Mouse (Mus musculus): ENCODE results near the gene Lclat1. TPM values are rescaled to one million over a fixed set of nuclear protein-coding genes. Genes with fewer than 3 reads are reported as not detected.

Gene Lclat1
- polyA plus RNA-seq, 1 experiment from 2014 or later: 23.8 TPM

DNA sequence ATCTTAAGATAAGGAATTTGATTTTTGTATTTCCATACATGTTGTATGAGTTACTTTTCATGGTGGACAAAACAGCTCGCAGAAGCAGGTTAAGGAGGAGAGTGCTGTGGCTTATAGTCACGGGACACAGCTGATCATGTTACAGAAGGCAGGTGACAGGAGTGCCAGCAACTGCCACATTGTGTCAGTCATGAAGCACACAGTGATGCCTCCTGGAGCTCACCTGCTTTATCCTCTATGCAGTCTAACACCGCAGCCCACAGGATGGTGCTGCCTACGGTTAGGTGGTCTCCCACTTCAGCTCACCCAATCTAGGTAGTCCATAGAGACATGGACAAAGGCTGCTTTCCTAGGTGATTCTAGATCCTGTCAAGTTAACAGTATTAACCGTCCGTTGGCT is 11.4 kb downstream of the Lclat1 start:
- WGBS: 93% methylated on average over 6 of the region's 6 CpGs
- no peak for ATAC-seq (ENCODE audit: low read depth)
- Histone ChIP-seq H3K4me2 (ENCODE audit: low read depth, low read length) (no peak overlapping the region), H3K36me3 (ENCODE audit: control insufficient read depth, insufficient read depth, low read length) (no peaks in the 10 kb centered on the region), H3K9ac (replicated peaks; ENCODE audit: low read depth, low read length) (no peak overlapping the region), H3K4me1 (ENCODE audit: control insufficient read depth, insufficient read depth, low read length) (no peaks in the 10 kb centered on the region), H3K27ac (ENCODE audit: low read depth, low read length) (no peak overlapping the region), H3K27me3 (ENCODE audit: control insufficient read depth, insufficient read depth, low read length) (no peaks in the 10 kb centered on the region), H3K4me3 (ENCODE audit: low read depth, low read length) (no peak overlapping the region), H3K9me3 (ENCODE audit: control insufficient read depth, low read length) (no peaks in the 10 kb centered on the region)

DNA sequence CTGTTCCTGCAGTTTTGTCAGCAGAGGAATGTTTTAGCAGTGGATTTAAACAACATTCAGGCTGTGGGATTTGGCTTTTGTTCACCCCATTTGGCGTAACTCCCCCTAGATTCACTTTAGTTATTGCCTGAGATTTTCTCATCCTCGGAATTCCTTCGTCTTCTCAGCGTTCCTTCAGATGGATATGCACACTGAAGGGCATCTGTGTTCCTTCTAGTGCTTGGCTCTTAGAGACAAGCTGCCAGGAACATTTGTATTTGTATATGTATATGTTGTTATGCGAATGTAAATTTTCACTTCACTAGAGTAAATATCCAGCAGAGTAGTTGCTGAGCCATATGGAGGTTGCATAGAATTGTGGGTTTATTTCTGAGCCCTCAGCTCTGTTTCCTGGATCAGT is 12.8 kb downstream of the Lclat1 start:
- H3K36me3 ChIP-seq (ENCODE audit: control insufficient read depth, insufficient read depth, low read length): no peaks in the 10 kb centered on the region
- ATAC-seq (ENCODE audit: low read depth): no peak
- H3K4me1 ChIP-seq (ENCODE audit: control insufficient read depth, insufficient read depth, low read length): no peaks in the 10 kb centered on the region
- no peak overlapping the region for H3K9ac ChIP-seq (replicated peaks; ENCODE audit: low read depth, low read length)
- H3K27me3 ChIP-seq (ENCODE audit: control insufficient read depth, insufficient read depth, low read length): no peaks in the 10 kb centered on the region
- WGBS: 84% methylated on average over 5 of the region's 5 CpGs
- no peak overlapping the region for H3K27ac ChIP-seq (ENCODE audit: low read depth, low read length)
- H3K4me2 ChIP-seq (ENCODE audit: low read depth, low read length): no peak overlapping the region
- H3K4me3 ChIP-seq (ENCODE audit: low read depth, low read length): no peak overlapping the region
- H3K9me3 ChIP-seq (ENCODE audit: control insufficient read depth, low read length): no peaks in the 10 kb centered on the region

DNA sequence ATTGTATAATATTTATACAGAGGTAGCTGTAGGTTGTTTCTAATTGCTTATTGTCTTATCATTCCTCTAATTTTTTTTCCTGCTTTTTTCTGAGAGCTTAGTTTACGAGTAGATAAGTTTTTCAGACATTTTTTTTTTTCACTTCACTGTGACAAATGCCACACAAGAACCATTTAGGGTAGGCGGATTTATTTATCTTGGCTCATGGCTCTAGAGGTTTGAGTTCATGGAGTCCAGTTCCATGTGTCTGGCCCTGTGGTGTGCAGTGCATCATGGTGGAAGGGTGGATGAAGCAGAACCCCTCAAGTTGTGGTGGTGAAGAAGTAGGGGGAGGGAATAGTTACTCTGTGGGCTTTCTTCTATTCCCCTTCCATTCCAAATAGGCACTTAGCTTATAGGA is 13.9 kb downstream of the Lclat1 start:
- Histone ChIP-seq H3K4me1 (ENCODE audit: control insufficient read depth, insufficient read depth, low read length) (no peaks in the 10 kb centered on the region), H3K27me3 (ENCODE audit: control insufficient read depth, insufficient read depth, low read length) (no peaks in the 10 kb centered on the region), H3K9ac (replicated peaks; ENCODE audit: low read depth, low read length) (no peak overlapping the region), H3K4me2 (ENCODE audit: low read depth, low read length) (no peak overlapping the region), H3K4me3 (ENCODE audit: low read depth, low read length) (no peak overlapping the region), H3K27ac (ENCODE audit: low read depth, low read length) (no peak overlapping the region), H3K9me3 (ENCODE audit: control insufficient read depth, low read length) (no peaks in the 10 kb centered on the region), H3K36me3 (ENCODE audit: control insufficient read depth, insufficient read depth, low read length) (no peaks in the 10 kb centered on the region)
- WGBS: 89% methylated on average over 2 of the region's 2 CpGs
- ATAC-seq (ENCODE audit: low read depth): no peak

DNA sequence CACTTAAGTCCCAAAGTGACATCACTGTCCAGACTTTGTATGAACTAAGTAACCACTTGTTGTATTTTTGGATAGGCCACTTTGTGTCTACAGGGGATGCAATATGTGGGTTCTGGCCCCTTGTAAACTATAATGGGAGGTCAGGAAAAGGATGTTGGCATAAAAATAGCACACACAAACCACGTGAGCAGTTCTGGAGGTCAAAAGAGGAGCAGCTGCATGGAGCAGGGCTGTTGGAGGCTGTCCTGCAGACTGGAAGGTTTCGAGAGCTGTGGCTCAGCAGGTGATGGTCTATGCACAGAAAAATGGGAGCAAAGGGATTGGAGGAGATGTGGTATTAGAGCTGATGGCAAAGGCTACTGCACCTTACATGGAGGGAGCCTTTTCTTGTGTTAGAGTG is 18.6 kb downstream of the Lclat1 start:
- Histone ChIP-seq H3K4me2 (ENCODE audit: low read depth, low read length) (no peak overlapping the region), H3K9me3 (ENCODE audit: control insufficient read depth, low read length) (no peaks in the 10 kb centered on the region), H3K36me3 (ENCODE audit: control insufficient read depth, insufficient read depth, low read length) (no peaks in the 10 kb centered on the region), H3K9ac (replicated peaks; ENCODE audit: low read depth, low read length) (no peak overlapping the region), H3K27ac (ENCODE audit: low read depth, low read length) (no peak overlapping the region), H3K4me3 (ENCODE audit: low read depth, low read length) (no peak overlapping the region), H3K27me3 (ENCODE audit: control insufficient read depth, insufficient read depth, low read length) (no peaks in the 10 kb centered on the region), H3K4me1 (ENCODE audit: control insufficient read depth, insufficient read depth, low read length) (no peaks in the 10 kb centered on the region)
- ATAC-seq (ENCODE audit: low read depth): no peak
- 83% methylated on average over 2 of the region's 2 CpGs for WGBS

DNA sequence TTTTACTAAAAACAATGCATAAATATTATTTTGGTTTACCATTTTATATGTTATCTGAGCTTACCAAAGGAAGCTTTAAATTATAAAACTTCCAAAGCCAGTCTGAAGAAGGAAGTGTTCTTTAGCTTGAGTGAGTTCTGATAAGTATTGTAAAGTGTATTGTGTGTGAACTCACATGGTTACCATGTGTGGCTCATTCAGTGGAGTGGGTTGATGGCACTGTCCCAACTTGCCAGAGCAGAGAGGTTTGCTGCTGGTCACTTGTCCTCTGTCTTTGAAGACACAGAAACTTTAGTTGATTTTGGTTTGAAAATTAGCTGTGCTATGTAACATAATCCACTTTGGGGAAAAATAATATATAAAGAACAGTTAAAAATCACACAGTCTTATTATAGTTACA is 19.1 kb downstream of the Lclat1 start:
- no peak for ATAC-seq (ENCODE audit: low read depth)
- Histone ChIP-seq H3K36me3 (ENCODE audit: control insufficient read depth, insufficient read depth, low read length) (no peaks in the 10 kb centered on the region), H3K4me1 (ENCODE audit: control insufficient read depth, insufficient read depth, low read length) (no peaks in the 10 kb centered on the region), H3K9ac (replicated peaks; ENCODE audit: low read depth, low read length) (no peak overlapping the region), H3K27me3 (ENCODE audit: control insufficient read depth, insufficient read depth, low read length) (no peaks in the 10 kb centered on the region), H3K4me3 (ENCODE audit: low read depth, low read length) (no peak overlapping the region), H3K4me2 (ENCODE audit: low read depth, low read length) (no peak overlapping the region), H3K9me3 (ENCODE audit: control insufficient read depth, low read length) (no peaks in the 10 kb centered on the region), H3K27ac (ENCODE audit: low read depth, low read length) (no peak overlapping the region)

DNA sequence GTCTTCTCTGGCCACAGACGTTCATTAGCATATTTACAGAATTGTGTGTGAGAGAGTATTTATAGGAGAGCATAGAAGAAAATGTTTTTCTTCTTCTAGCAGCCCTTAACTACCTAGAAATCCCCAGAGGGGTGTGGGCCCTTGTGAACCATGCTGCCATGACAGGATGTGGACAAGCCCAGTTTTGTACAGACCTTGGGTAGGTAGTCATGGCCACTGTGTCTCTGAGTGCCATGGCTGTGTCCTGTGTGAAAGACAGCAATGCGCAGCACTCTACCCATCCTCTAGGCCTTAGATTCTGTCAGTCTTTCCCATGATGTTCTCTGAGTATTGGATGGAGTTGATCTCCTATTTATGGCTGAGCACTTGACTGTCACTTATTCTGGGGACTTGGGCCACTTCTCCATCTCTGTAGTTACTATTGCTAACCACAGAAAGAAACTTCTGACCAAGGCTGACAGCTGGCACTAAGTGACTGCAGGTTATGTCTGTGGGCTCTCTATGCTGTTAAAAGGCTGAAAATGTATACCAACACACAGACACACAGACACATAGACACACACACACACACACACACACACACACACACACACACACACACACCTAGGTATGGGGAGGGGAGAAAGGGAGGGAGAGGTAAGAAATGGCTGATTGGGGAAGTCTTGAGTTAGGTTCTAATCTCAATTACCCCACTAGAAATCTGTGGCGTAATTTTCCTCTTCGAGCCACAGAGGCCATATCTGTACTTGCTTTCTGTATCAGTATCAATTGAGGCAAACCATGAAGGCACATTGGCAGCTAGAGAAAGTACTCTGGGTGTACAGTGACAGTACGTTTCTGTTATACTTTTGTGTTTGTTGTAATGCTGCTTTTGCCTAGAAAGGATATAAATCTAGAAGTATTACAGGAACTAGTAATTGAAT is 29.0 kb downstream of the Lclat1 start:
- Histone ChIP-seq H3K9ac (replicated peaks; ENCODE audit: low read depth, low read length) (no peak overlapping the region), H3K27me3 (ENCODE audit: control insufficient read depth, insufficient read depth, low read length) (no peaks in the 10 kb centered on the region), H3K36me3 (ENCODE audit: control insufficient read depth, insufficient read depth, low read length) (no peaks in the 10 kb centered on the region), H3K9me3 (ENCODE audit: control insufficient read depth, low read length) (no peaks in the 10 kb centered on the region), H3K4me3 (ENCODE audit: low read depth, low read length) (no peak overlapping the region), H3K4me2 (ENCODE audit: low read depth, low read length) (no peak overlapping the region), H3K4me1 (ENCODE audit: control insufficient read depth, insufficient read depth, low read length) (no peaks in the 10 kb centered on the region), H3K27ac (ENCODE audit: low read depth, low read length) (no peak overlapping the region)
- ATAC-seq (ENCODE audit: low read depth): no peak
- WGBS: 92% methylated on average over 5 of the region's 5 CpGs

DNA sequence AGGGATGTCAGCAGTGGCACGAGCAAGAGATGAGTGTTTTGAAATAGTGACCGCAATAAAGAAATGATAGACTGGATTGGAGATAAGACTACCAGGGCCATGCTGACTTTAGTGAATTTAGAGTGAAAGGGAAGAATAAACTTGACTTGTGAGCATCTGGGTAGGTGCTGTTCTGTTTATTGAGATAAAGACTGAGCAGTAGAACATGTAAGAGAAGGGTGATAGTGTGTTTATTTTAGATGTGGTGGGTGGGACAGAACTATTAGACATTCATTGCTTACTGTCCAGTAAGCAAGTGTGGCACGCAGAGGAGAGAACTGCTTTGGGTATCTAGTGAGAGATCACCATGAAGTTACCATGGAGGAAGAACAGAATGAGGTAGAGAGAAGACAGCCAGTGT is 30.4 kb downstream of the Lclat1 start:
- WGBS: 96% methylated on average over 3 of the region's 3 CpGs
- H3K4me3 ChIP-seq (ENCODE audit: low read depth, low read length): no peak overlapping the region
- no peak overlapping the region for H3K27ac ChIP-seq (ENCODE audit: low read depth, low read length)
- no peaks in the 10 kb centered on the region for H3K4me1 ChIP-seq (ENCODE audit: control insufficient read depth, insufficient read depth, low read length)
- H3K36me3 ChIP-seq (ENCODE audit: control insufficient read depth, insufficient read depth, low read length): no peaks in the 10 kb centered on the region
- no peaks in the 10 kb centered on the region for H3K9me3 ChIP-seq (ENCODE audit: control insufficient read depth, low read length)
- no peak for ATAC-seq (ENCODE audit: low read depth)
- no peaks in the 10 kb centered on the region for H3K27me3 ChIP-seq (ENCODE audit: control insufficient read depth, insufficient read depth, low read length)
- no peak overlapping the region for H3K9ac ChIP-seq (replicated peaks; ENCODE audit: low read depth, low read length)
- H3K4me2 ChIP-seq (ENCODE audit: low read depth, low read length): no peak overlapping the region

DNA sequence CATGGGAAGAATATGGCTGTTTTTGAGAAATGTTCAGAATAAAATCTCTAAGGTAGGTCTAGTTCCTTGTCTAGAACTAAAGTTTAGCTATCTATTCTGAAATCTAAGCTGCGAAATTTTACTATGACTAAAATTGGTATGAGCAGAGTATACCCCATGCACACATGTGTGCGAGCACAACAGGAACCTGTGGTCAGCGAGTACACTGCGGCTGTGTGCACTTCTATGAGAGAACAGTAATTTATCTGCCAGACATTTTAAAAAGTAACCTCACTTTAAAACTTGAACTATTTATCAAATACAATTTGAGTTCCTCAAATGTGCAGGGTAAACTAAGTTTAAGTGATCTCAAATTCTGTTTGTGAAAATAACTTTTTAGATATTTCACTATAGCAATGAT is 34.2 kb downstream of the Lclat1 start:
- H3K27ac ChIP-seq (ENCODE audit: low read depth, low read length): no peak overlapping the region
- H3K4me1 ChIP-seq (ENCODE audit: control insufficient read depth, insufficient read depth, low read length): no peaks in the 10 kb centered on the region
- H3K9ac ChIP-seq (replicated peaks; ENCODE audit: low read depth, low read length): no peak overlapping the region
- 96% methylated on average over 4 of the region's 4 CpGs for WGBS
- no peak overlapping the region for H3K4me3 ChIP-seq (ENCODE audit: low read depth, low read length)
- no peaks in the 10 kb centered on the region for H3K27me3 ChIP-seq (ENCODE audit: control insufficient read depth, insufficient read depth, low read length)
- H3K4me2 ChIP-seq (ENCODE audit: low read depth, low read length): no peak overlapping the region
- no peaks in the 10 kb centered on the region for H3K36me3 ChIP-seq (ENCODE audit: control insufficient read depth, insufficient read depth, low read length)
- H3K9me3 ChIP-seq (ENCODE audit: control insufficient read depth, low read length): no peaks in the 10 kb centered on the region
- ATAC-seq (ENCODE audit: low read depth): no peak

DNA sequence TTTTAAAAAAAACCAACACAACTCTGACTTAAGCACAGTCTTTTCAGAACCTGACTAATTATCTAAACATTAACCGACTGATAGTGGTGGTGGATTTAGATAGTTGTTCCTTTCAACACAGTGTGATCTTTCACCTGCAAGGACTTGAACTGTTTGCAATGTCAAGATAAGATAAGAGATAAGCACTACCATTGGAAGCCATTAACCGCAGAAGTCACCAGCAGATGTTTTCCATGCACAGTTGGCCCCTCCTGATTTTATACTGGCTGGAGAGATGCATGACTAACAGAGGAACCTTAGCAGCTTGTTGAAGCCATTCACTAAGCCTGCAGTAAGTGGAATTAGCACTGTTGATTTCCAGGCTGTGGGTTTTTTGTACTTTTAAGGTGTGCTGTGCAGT is 34.7 kb downstream of the Lclat1 start:
- Histone ChIP-seq H3K4me3 (ENCODE audit: low read depth, low read length) (no peak overlapping the region), H3K27ac (ENCODE audit: low read depth, low read length) (no peak overlapping the region), H3K27me3 (ENCODE audit: control insufficient read depth, insufficient read depth, low read length) (no peaks in the 10 kb centered on the region), H3K4me2 (ENCODE audit: low read depth, low read length) (no peak overlapping the region), H3K9ac (replicated peaks; ENCODE audit: low read depth, low read length) (no peak overlapping the region), H3K36me3 (ENCODE audit: control insufficient read depth, insufficient read depth, low read length) (no peaks in the 10 kb centered on the region), H3K4me1 (ENCODE audit: control insufficient read depth, insufficient read depth, low read length) (no peaks in the 10 kb centered on the region), H3K9me3 (ENCODE audit: control insufficient read depth, low read length) (no peaks in the 10 kb centered on the region)
- no peak for ATAC-seq (ENCODE audit: low read depth)
- 93% methylated on average over 2 of the region's 2 CpGs for WGBS

Measured in neural tube, embryonic 14.5 days (tissue).